Mouse (Mus musculus) neural tube, embryonic 12.5 days (tissue): ENCODE data around the gene 4930467E23Rik. TPM values are rescaled to one million over a fixed set of nuclear protein-coding genes. Genes with fewer than 3 reads are reported as not detected.
A peak's percentile ranks its signal among the peaks of the same experiment; 100 is the strongest.
"Not testable (repeated sequence)": the region's sequence is repeated elsewhere in the genome, so short reads cannot be mapped to it uniquely, and the experiment has no call there.

ENCODE experiments used
- ATAC-seq: fragments of 200-750 bp; cut with Nextera tagmentation; 2 replicates; pipeline ENCODE4 v1.8.0; 2017; ENCODE audit warnings: low read depth, mild to moderate bottlenecking, moderate TSS enrichment, moderate library complexity; ENCODE audit not compliant: low FRiP score
- H3K27ac ChIP-seq: fragments of 300-500 bp; sonication (generic); 2 replicates; pipeline ENCODE4 v1.5.1; 2016
- H3K27me3 ChIP-seq: fragments of 300-500 bp; sonication (generic); replicated peaks from 2 replicates; pipeline ENCODE4 v1.6.1; 2016; ENCODE audit warnings: mild to moderate bottlenecking
- H3K36me3 ChIP-seq: fragments of 300-500 bp; sonication (generic); 2 replicates; pipeline ENCODE4 v1.6.1; 2016; ENCODE audit warnings: mild to moderate bottlenecking
- H3K4me1 ChIP-seq: fragments of 300-500 bp; sonication (generic); 2 replicates; pipeline ENCODE4 v1.6.1; 2016
- H3K4me2 ChIP-seq: fragments of 300-500 bp; sonication (generic); replicated peaks from 2 replicates; pipeline ENCODE4 v1.6.1; 2016; ENCODE audit warnings: mild to moderate bottlenecking
- H3K4me3 ChIP-seq: fragments of 300-500 bp; sonication (generic); 2 replicates; pipeline ENCODE4 v1.5.1; 2016
- H3K9ac ChIP-seq: fragments of 300-500 bp; sonication (generic); 2 replicates; pipeline ENCODE4 v1.6.1; 2016; ENCODE audit warnings: mild to moderate bottlenecking
- H3K9me3 ChIP-seq: fragments of 300-500 bp; sonication (generic); 2 replicates; pipeline ENCODE4 v1.6.1; 2016; ENCODE audit warnings: mild to moderate bottlenecking
- WGBS: fragments of 180-500 bp; shearing (Covaris S2); methylation state at CpG from one replicate; pipeline ENCODE4 v1.1.7; 2016; 5-methylcytosine and 5-hydroxymethylcytosine counted together
- polyA plus RNA-seq: library from polyadenylated mRNA; unstranded; fragments of >200 nt; fragmentation: Nextera tagmentation; extraction: Ambion mirVana; gene quantifications from 2 replicates; pipeline ENCODE4 v1.2.1, GENCODE M21; 2016

Gene 4930467E23Rik
- polyA plus RNA-seq, 1 experiment from 2014 or later = not detected

DNA sequence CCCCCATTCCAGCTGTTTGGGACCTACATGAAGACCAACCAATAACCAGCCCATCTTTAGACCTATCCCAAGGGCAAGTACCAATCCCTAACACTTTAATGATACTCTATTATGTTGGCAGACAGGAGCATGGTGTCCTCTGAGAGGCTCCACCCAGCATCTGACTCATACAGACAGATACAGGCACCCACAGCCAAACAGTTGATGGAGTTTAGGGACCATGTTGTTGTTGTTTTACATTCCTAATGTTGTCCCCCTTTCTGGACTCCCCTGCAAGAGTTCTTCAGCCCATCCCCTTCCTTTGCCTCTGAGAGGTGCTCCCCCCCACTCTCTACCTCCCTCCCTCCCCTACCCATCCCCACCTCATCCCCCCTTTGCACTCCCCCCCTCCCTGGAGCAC is 46.9 kb downstream of the 4930467E23Rik start:
- H3K27me3 ChIP-seq, H3K4me1 ChIP-seq, H3K9ac ChIP-seq, ATAC-seq, H3K4me2 ChIP-seq, H3K9me3 ChIP-seq, H3K27ac ChIP-seq, H3K36me3 ChIP-seq, H3K4me3 ChIP-seq: not testable (repeated sequence)

DNA sequence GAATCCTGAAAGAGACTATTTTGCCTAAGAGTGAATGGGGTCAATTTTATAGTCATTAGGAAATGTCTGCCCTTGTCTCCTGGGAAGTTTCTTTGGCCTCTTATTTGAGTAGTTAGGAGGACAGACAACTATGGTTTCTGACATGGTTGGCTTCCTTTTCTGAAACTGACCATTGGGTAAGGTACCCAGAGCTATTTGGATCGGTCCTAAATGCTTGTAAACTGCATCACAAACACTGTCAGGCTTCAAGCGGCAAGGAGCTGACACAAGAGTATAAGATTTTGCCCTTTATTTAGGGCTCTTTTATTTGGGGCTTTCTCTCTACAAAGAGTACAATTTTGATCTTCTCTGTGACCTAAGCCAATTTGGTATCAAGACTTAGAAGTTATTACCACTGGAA is 48.1 kb downstream of the 4930467E23Rik start:
- H3K27me3 ChIP-seq, H3K4me2 ChIP-seq, H3K27ac ChIP-seq, ATAC-seq, H3K36me3 ChIP-seq, H3K4me1 ChIP-seq, H3K9me3 ChIP-seq, H3K4me3 ChIP-seq, H3K9ac ChIP-seq: not testable (repeated sequence)
- WGBS = 42% methylated on average over 2 of the region's 2 CpGs

DNA sequence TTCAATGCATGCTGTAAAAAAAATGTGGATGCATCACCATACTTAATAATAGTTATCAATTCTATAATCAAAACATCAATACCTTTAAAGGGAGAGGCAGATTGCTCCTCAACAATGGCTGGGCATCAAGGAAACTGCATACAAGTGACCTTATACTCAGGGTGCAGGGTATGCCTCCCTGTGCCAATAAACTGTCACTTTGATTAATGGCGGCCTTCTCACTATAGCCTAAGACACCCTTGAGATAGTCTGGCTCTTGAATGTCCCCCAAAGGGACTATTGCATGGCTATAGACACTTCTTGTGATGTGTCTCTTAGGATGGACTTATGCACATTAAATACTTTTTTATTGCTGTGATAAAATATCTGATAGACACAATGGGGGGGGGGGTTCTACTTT is 48.8 kb downstream of the 4930467E23Rik start:
- ATAC-seq, H3K4me1 ChIP-seq, H3K4me2 ChIP-seq, H3K9ac ChIP-seq, H3K27ac ChIP-seq, H3K9me3 ChIP-seq, H3K36me3 ChIP-seq, H3K27me3 ChIP-seq, H3K4me3 ChIP-seq: not testable (repeated sequence)
- WGBS = 52% methylated on average over 1 of the region's 1 CpGs

DNA sequence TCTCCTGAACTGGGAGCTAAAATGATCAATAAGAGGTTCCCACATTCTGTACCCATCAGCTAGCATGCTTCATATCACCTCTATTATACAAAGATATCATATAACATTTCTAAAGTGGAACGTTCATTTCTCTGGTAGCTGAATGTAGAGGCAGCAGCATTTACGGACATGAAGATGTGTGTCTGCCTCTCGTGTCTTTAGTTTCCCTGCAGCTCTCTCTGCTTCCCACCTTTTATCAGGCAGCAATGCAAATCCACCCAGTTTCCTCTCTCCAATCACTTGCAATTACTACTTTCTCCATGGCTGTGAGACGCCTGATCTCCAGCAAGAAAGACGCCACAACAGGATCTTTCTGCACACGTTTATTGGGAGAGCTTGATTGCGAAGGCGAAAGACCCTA is 49.5 kb downstream of the 4930467E23Rik start:
- ATAC-seq, H3K4me3 ChIP-seq, H3K36me3 ChIP-seq, H3K27ac ChIP-seq, H3K27me3 ChIP-seq, H3K9ac ChIP-seq, H3K4me1 ChIP-seq, H3K4me2 ChIP-seq, H3K9me3 ChIP-seq: not testable (repeated sequence)
- WGBS = 89% methylated on average over 8 of the region's 8 CpGs

DNA sequence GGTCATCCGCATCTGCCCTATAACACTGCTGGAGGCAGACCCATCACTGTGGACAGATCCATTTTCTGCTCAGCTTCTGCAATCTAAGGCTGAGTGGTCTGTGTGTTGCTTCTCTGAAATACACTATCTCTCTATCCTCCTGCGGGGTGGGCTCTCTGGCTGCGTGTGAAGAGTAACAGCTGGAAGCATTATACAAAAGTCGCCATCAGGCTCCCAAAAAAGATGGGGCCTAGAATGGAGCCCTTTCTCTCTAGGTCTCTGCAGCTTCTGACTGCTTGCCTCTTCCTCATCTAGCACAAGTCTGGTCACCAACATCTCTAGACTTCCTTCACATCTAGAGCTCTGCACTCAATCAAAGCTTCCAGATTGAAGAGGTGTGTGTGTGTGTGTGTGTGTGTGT is 50.8 kb downstream of the 4930467E23Rik start:
- H3K9ac ChIP-seq, H3K4me2 ChIP-seq, H3K9me3 ChIP-seq, H3K4me3 ChIP-seq, H3K27ac ChIP-seq, ATAC-seq, H3K4me1 ChIP-seq, H3K27me3 ChIP-seq, H3K36me3 ChIP-seq: not testable (repeated sequence)
- WGBS = 96% methylated on average over 4 of the region's 4 CpGs

DNA sequence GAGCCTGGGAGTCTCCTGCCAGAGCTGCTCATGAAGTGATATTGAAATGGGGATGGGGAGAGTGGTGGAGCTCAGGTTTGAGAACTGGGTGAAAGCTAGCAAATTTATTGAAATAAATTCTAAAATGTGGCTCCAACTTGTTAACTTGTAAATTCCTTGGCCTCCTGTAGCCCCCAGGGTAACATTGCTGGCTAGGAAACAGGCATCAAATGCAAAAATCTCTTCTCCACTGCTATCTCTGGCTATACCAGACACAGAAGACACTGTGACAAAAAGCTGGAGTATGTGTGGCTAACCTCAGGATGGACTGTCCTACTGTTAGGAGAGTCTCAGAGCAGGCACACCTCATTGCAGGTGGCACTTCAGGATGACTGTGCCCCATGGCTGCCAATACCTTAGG is 51.3 kb downstream of the 4930467E23Rik start:
- not testable (repeated sequence) for H3K4me1 ChIP-seq, H3K27me3 ChIP-seq, H3K4me3 ChIP-seq, H3K9ac ChIP-seq, H3K27ac ChIP-seq, H3K4me2 ChIP-seq, ATAC-seq, H3K9me3 ChIP-seq, H3K36me3 ChIP-seq

DNA sequence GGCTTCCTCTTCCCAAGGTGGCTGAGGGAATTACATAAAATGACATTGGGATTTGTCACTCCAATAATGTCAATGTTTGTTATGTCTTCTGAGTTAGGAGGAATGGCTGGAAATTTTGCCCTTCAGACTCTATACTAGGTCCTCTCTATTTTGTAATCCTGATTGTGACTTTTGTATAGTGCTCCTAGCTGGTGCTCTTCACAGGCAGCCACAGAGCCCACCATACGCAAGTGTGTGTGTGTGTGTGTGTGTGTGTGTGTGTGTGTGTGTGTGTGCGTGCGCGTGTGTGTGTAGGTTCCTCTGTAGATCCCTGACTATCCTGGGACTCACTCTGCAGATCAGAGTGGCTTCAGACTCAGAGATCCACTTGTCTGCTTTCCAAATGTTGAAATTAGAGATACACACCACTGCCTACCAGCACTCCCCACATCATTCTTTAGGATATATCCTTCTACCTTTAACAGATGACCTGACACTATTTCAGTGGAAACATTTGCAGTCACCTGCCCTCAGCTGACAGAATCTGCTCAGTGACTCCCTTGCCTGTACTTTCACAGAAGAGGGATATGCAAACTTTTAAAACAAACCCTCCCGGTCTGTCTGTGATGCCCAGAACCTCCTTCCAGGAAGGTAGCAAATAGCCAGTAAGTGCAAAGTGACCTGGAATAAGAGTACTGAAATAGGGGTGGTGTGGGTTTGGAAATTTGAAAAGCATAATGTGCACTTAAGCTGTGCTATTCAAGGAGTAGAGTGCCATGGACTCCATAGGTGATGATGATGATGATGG is 52.1 kb downstream of the 4930467E23Rik start:
- H3K36me3 ChIP-seq, H3K4me2 ChIP-seq, H3K27me3 ChIP-seq, H3K9me3 ChIP-seq, H3K27ac ChIP-seq, H3K9ac ChIP-seq, H3K4me3 ChIP-seq, ATAC-seq, H3K4me1 ChIP-seq: not testable (repeated sequence)
- WGBS = 90% methylated on average over 5 of the region's 5 CpGs

DNA sequence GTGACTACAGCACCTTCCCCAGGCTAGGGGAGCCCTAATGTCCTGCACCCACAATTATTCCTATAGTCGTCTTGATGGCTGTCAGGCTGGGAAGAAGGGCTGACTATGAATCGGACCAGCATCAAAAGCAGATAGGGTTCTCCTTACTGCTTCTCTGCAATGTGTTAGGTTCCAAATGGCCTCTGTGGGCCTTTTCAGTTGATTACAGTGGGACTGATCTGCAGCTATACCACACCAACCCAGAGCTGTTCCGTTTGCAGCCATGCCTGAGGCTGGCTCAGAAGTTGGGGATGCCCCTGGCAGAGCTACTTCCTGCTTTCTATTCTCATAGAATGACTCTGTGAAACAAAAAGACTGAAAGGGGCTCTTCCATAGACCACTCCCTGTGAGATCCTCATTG is 53.4 kb downstream of the 4930467E23Rik start:
- not testable (repeated sequence) for H3K27ac ChIP-seq, H3K4me3 ChIP-seq, H3K27me3 ChIP-seq, H3K4me2 ChIP-seq, H3K4me1 ChIP-seq, ATAC-seq, H3K36me3 ChIP-seq, H3K9ac ChIP-seq, H3K9me3 ChIP-seq
- 88% methylated on average over 3 of the region's 3 CpGs for WGBS

DNA sequence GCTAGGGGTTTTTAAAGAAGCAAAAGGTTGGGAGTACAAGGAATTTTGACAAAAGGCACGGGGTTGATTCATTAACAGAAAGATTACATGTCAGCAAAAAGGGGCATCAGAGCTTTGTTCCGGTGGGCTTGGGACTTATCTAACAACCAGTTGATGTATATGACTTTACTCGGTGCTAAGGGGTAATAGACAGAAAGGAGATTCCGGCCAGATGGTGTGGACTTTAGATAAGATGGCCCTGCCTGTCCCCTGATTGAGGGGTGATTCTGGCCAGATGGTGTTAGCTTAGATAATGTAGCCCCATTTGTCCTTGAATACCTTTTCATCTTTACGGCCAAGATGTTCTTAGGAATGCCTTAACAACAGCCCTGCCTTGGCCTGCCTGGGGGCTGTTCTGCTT is 54.5 kb downstream of the 4930467E23Rik start:
- not testable (repeated sequence) for ATAC-seq, H3K27ac ChIP-seq, H3K4me3 ChIP-seq, H3K9me3 ChIP-seq, H3K36me3 ChIP-seq, H3K4me1 ChIP-seq, H3K9ac ChIP-seq, H3K4me2 ChIP-seq, H3K27me3 ChIP-seq
- 90% methylated on average over 1 of the region's 5 CpGs for WGBS

DNA sequence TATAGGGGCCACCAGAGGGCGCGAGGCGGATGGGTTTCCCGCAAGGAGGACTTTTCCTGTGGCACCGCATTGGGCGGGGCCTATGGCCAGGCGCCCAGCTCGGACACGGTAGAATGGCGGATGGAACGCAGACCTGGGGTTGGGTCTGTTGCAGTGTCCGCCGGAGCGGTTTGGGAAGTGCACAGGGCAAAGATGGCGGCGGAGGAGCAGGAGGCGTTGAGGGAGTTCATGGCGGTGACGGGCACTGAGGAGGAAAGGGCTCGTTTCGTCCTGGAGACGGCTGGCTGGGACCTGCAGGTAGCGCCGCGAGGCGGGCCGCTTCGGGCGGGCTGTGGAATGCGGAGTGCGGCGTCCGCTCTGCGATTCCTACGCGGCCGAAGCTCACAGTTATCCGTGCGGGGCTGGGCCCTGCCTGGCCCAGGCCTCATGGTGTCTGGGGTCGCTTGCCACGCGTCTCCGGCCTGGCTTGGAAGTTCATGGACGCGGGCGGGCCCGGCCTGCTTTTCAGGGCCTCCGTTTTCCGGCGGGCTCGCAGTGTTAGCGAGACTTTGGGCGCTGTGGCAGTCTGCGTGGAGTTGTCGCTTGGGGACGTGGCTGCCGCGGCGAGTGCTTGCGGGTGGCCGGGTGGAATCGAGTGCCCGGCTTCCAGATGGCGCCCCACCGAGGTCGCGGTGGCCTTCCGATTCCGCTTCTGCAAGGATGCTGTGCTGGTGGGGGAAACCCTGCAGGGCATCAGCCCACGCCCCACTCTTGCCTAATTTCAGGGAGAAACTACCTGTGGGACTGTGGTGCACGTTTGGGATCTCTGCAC is 55.4 kb downstream of the 4930467E23Rik start:
- peak overlapping the region; percentile 52 for H3K4me2 ChIP-seq
- WGBS = 12% methylated on average over 71 of the region's 71 CpGs
- not testable (repeated sequence) for H3K4me1 ChIP-seq, H3K36me3 ChIP-seq, H3K27me3 ChIP-seq, H3K9me3 ChIP-seq
- peak overlapping the region; percentile 69; the same call in 1 of the 2 replicates for H3K27ac ChIP-seq
- peak; percentile 100 for ATAC-seq
- peak overlapping the region; percentile 83 for H3K9ac ChIP-seq
- peak overlapping the region; percentile 55 for H3K4me3 ChIP-seq

DNA sequence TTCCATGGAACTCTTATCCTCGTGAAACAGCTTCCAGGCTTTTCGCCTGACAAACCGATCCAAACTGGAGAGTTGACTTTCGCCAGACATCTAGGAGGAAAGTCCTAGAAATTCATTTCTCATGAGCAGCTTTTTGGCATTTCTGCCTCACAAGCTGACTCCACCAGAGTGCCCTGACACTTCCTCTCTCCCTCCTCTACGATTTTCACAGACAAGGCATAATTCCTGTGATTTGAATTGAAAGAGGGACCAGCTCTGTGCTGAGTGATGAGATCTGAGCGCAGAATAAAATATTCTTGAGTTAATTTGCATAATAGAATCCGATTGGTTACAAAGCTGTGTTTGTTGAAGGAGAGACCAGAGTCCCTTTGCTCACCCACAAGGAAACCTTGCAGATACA is 63.3 kb downstream of the 4930467E23Rik start:
- not testable (repeated sequence) for H3K36me3 ChIP-seq, H3K4me2 ChIP-seq, H3K27me3 ChIP-seq, H3K4me1 ChIP-seq, H3K9me3 ChIP-seq, H3K9ac ChIP-seq, H3K4me3 ChIP-seq, H3K27ac ChIP-seq, ATAC-seq
- 80% methylated on average over 7 of the region's 7 CpGs for WGBS
